Mouse (Mus musculus): ENCODE measurements around the gene Olfm2. TPM values are rescaled to one million over a fixed set of nuclear protein-coding genes. Genes with fewer than 3 reads are reported as not detected.
A peak's percentile ranks its signal among the peaks of the same experiment; 100 is the strongest.

Gene Olfm2
- total RNA-seq, 4 experiments from 2014 or later = 0.16 to 0.22 (median 0.22) TPM; not detected in 1

GRCm38 (mm10) chr9:20745129-20745966 is 801 bp downstream of the Olfm2 start:
- no peak for DNase-seq (ENCODE audit: low spot score)

- DNase-seq (ENCODE audit: low spot score) = no peak
Observed at GRCm38 (mm10) chr9:20743946-20744738, 2.0 kb downstream of the Olfm2 start.

GRCm38 (mm10) chr9:20740407-20740806 is 5.7 kb downstream of the Olfm2 start:
- DNase-seq (ENCODE audit: low spot score) = peak; percentile 81

GRCm38 (mm10) chr9:20738251-20738999 is 7.7 kb downstream of the Olfm2 start:
- no peak for DNase-seq (ENCODE audit: low spot score)

GRCm38 (mm10) chr9:20737227-20737626 is 8.9 kb downstream of the Olfm2 start:
- no peak for DNase-seq (ENCODE audit: low spot score)

- no peak for DNase-seq (ENCODE audit: low spot score)
Observed at GRCm38 (mm10) chr9:20734692-20735091, 11.5 kb downstream of the Olfm2 start.

GRCm38 (mm10) chr9:20731797-20732196 is 14.4 kb downstream of the Olfm2 start:
- DNase-seq (ENCODE audit: low spot score) = no peak

GRCm38 (mm10) chr9:20729451-20729850 is 16.7 kb downstream of the Olfm2 start:
- no peak for DNase-seq (ENCODE audit: low spot score)

GRCm38 (mm10) chr9:20727601-20728113 is 18.5 kb downstream of the Olfm2 start:
- no peak for DNase-seq (ENCODE audit: low spot score)

- no peak for DNase-seq (ENCODE audit: low spot score)
Observed at GRCm38 (mm10) chr9:20726859-20727600, 19.1 kb downstream of the Olfm2 start.

- DNase-seq (ENCODE audit: low spot score) = no peak
Observed at GRCm38 (mm10) chr9:20726134-20726858, 19.9 kb downstream of the Olfm2 start.

- no peak for DNase-seq (ENCODE audit: low spot score)
Observed at GRCm38 (mm10) chr9:20721582-20721981, 24.6 kb downstream of the Olfm2 start.

- no peak for DNase-seq (ENCODE audit: low spot score)
Observed at GRCm38 (mm10) chr9:20715332-20715731, 30.8 kb downstream of the Olfm2 start.

GRCm38 (mm10) chr9:20713478-20713987 is 32.6 kb downstream of the Olfm2 start:
- no peak for DNase-seq (ENCODE audit: low spot score)

- DNase-seq (ENCODE audit: low spot score) = no peak
Observed at GRCm38 (mm10) chr9:20712934-20713477, 33.1 kb downstream of the Olfm2 start.

GRCm38 (mm10) chr9:20710471-20710870 is 35.7 kb downstream of the Olfm2 start:
- DNase-seq (ENCODE audit: low spot score) = no peak

- DNase-seq (ENCODE audit: low spot score) = no peak
Observed at GRCm38 (mm10) chr9:20705981-20706380, 40.2 kb downstream of the Olfm2 start.

- no peak for DNase-seq (ENCODE audit: low spot score)
Observed at GRCm38 (mm10) chr9:20705420-20705819, 40.7 kb downstream of the Olfm2 start.

- peak; percentile 12 for DNase-seq (ENCODE audit: low spot score)
Observed at GRCm38 (mm10) chr9:20703832-20704380, 42.2 kb downstream of the Olfm2 start.
